Mouse (Mus musculus): ENCODE results near the gene Sf3b5.

DNA sequence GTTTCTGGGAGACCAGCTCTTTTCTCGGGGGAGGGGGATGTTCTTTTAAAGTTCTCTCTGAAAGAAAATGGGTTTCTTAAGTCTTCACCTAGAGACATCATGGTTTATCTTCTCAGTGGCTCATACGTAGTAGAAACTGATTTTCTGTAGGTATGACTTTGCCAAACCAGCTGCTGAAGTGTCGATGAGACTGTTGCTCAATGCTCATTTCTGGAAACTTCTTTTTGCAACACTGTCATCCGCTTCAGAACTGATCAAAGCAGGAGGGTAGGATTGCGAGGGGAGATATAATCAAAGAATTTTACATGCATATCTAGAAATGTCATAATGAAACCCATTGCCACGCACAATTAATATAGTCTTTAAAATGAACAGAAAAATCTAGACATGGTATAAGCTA, 30.6 kb upstream of the Sf3b5 start:
- TF ChIP-seq NRF1 (IDR thresholded peaks at IDR 0.05; ENCODE audit: low read depth, low read length) = no peak
- TF ChIP-seq USF1 (IDR thresholded peaks at IDR 0.05; ENCODE audit: low read depth, low read length) = no peak
- no peak for TF ChIP-seq POLR2AphosphoS2 (IDR thresholded peaks at IDR 0.05; ENCODE audit: low read depth, low read length)
- TF ChIP-seq CTCF (conservative IDR thresholded peaks at IDR 0.05 in 1 of 2, IDR thresholded peaks at IDR 0.05 in 1 of 2; ENCODE audit: low read depth in 2 of 2, low read length in 2 of 2) = no peak
- TF ChIP-seq ZMIZ1 (IDR thresholded peaks at IDR 0.05; ENCODE audit: low read depth, low read length) = no peak

Data from CH12.LX (cell line).